Mouse (Mus musculus): ENCODE measurements around the gene Ccdc40.

- no peak for TF ChIP-seq POLR2A (IDR thresholded peaks at IDR 0.05; ENCODE audit: low read depth, low read length)
- TF ChIP-seq CTCF (IDR thresholded peaks at IDR 0.05; ENCODE audit: extremely low read depth, insufficient read depth, insufficient read length, insufficient replicate concordance), result no peak
Measured at GRCm38 (mm10) chr11:119186381-119186780, 42.0 kb upstream of the Ccdc40 start.
